Mouse (Mus musculus): ENCODE results near the gene Tacc2. TPM values are rescaled to one million over a fixed set of nuclear protein-coding genes. Genes with fewer than 3 reads are reported as not detected.
"Not testable (repeated sequence)": the region's sequence is repeated elsewhere in the genome, so short reads cannot be mapped to it uniquely, and the experiment has no call there.

Gene Tacc2
- polyA plus RNA-seq, 1 experiment from 2014 or later: 40.9 TPM

GRCm38 (mm10) chr7:130665358-130665757 lies 88.1 kb downstream of the Tacc2 start:
- Histone ChIP-seq H3K4me3 (no peak overlapping the region), H3K27ac (replicated peaks) (no peak overlapping the region), H3K4me1 (peaks cover 37% of the 10 kb centered on the region), H3K27me3 (ENCODE audit: low read depth, poor library complexity, severe bottlenecking) (no peaks in the 10 kb centered on the region), H3K36me3 (peaks cover 30% of the 10 kb centered on the region), H3K9me3 (replicated peaks) (peaks cover 8% of the 10 kb centered on the region; the same call in 1 of the 2 replicates)
- 96% methylated on average over 9 of the region's 9 CpGs for WGBS
- DNase-seq (ENCODE audit: low spot score): no peak

- H3K9me3 ChIP-seq (replicated peaks); H3K27ac ChIP-seq (replicated peaks); H3K27me3 ChIP-seq (ENCODE audit: low read depth, poor library complexity, severe bottlenecking); H3K4me3 ChIP-seq; DNase-seq (ENCODE audit: low spot score): not testable (repeated sequence)
- H3K4me1 ChIP-seq: peaks cover 39% of the 10 kb centered on the region
- 84% methylated on average over 1 of the region's 1 CpGs for WGBS
- H3K36me3 ChIP-seq: peaks cover 29% of the 10 kb centered on the region
Observed at GRCm38 (mm10) chr7:130668013-130668412, 90.8 kb downstream of the Tacc2 start.

- Histone ChIP-seq H3K4me1 (peaks cover 46% of the 10 kb centered on the region), H3K27me3 (ENCODE audit: low read depth, poor library complexity, severe bottlenecking) (no peaks in the 10 kb centered on the region), H3K27ac (replicated peaks) (peak overlapping the region; percentile 74), H3K9me3 (replicated peaks) (peaks cover 8% of the 10 kb centered on the region; the same call in 1 of the 2 replicates), H3K36me3 (peaks cover 21% of the 10 kb centered on the region), H3K4me3 (no peak overlapping the region)
- no peak for DNase-seq (ENCODE audit: low spot score)
- 78% methylated on average over 7 of the region's 7 CpGs for WGBS
Observed at GRCm38 (mm10) chr7:130668729-130669281, 91.6 kb downstream of the Tacc2 start.

- H3K4me3 ChIP-seq: no peak overlapping the region
- H3K9me3 ChIP-seq (replicated peaks): peaks cover 5% of the 10 kb centered on the region; the same call in 1 of the 2 replicates
- H3K4me1 ChIP-seq: peaks cover 51% of the 10 kb centered on the region
- 88% methylated on average over 8 of the region's 8 CpGs for WGBS
- no peak for DNase-seq (ENCODE audit: low spot score)
- H3K27me3 ChIP-seq (ENCODE audit: low read depth, poor library complexity, severe bottlenecking): no peaks in the 10 kb centered on the region
- peak overlapping the region; percentile 74 for H3K27ac ChIP-seq (replicated peaks)
- H3K36me3 ChIP-seq: peaks cover 16% of the 10 kb centered on the region
Observed at GRCm38 (mm10) chr7:130669370-130669881, 92.2 kb downstream of the Tacc2 start.

GRCm38 (mm10) chr7:130670358-130670757 lies 93.1 kb downstream of the Tacc2 start:
- Histone ChIP-seq H3K27me3 (ENCODE audit: low read depth, poor library complexity, severe bottlenecking) (no peaks in the 10 kb centered on the region), H3K9me3 (replicated peaks) (peaks cover 3% of the 10 kb centered on the region; the same call in 1 of the 2 replicates), H3K4me1 (peaks cover 54% of the 10 kb centered on the region), H3K27ac (replicated peaks) (peak overlapping the region; percentile 2), H3K36me3 (peaks cover 16% of the 10 kb centered on the region), H3K4me3 (no peak overlapping the region)
- 85% methylated on average over 4 of the region's 4 CpGs for WGBS
- no peak for DNase-seq (ENCODE audit: low spot score)

GRCm38 (mm10) chr7:130671301-130671700 lies 94.1 kb downstream of the Tacc2 start:
- no peaks in the 10 kb centered on the region for H3K9me3 ChIP-seq (replicated peaks)
- H3K4me3 ChIP-seq: no peak overlapping the region
- H3K27ac ChIP-seq (replicated peaks): peak overlapping the region; percentile 43; the same call in 1 of the 2 replicates
- H3K36me3 ChIP-seq: peaks cover 18% of the 10 kb centered on the region
- no peaks in the 10 kb centered on the region for H3K27me3 ChIP-seq (ENCODE audit: low read depth, poor library complexity, severe bottlenecking)
- DNase-seq (ENCODE audit: low spot score): no peak
- peaks cover 54% of the 10 kb centered on the region for H3K4me1 ChIP-seq
- WGBS: 67% methylated on average over 6 of the region's 6 CpGs

GRCm38 (mm10) chr7:130673169-130674033 lies 96.2 kb downstream of the Tacc2 start:
- H3K4me1 ChIP-seq: peaks cover 59% of the 10 kb centered on the region
- H3K36me3 ChIP-seq: peaks cover 31% of the 10 kb centered on the region
- no peak overlapping the region for H3K4me3 ChIP-seq
- no peaks in the 10 kb centered on the region for H3K27me3 ChIP-seq (ENCODE audit: low read depth, poor library complexity, severe bottlenecking)
- DNase-seq (ENCODE audit: low spot score): peak; percentile 55
- peak overlapping the region; percentile 65 for H3K27ac ChIP-seq (replicated peaks)
- no peaks in the 10 kb centered on the region for H3K9me3 ChIP-seq (replicated peaks)
- 68% methylated on average over 9 of the region's 9 CpGs for WGBS

GRCm38 (mm10) chr7:130674526-130674925 lies 97.3 kb downstream of the Tacc2 start:
- Histone ChIP-seq H3K4me1 (peaks cover 48% of the 10 kb centered on the region), H3K27ac (replicated peaks) (peak overlapping the region; percentile 47), H3K9me3 (replicated peaks) (no peaks in the 10 kb centered on the region), H3K36me3 (peaks cover 32% of the 10 kb centered on the region), H3K4me3 (no peak overlapping the region), H3K27me3 (ENCODE audit: low read depth, poor library complexity, severe bottlenecking) (no peaks in the 10 kb centered on the region)
- DNase-seq (ENCODE audit: low spot score): no peak
- WGBS: 79% methylated on average over 9 of the region's 9 CpGs

- 82% methylated on average over 11 of the region's 11 CpGs for WGBS
- Histone ChIP-seq H3K27ac (replicated peaks) (peak overlapping the region; percentile 74; the same call in 1 of the 2 replicates), H3K27me3 (ENCODE audit: low read depth, poor library complexity, severe bottlenecking) (no peaks in the 10 kb centered on the region), H3K9me3 (replicated peaks) (no peaks in the 10 kb centered on the region), H3K4me1 (peaks cover 25% of the 10 kb centered on the region), H3K4me3 (no peak overlapping the region), H3K36me3 (peaks cover 32% of the 10 kb centered on the region)
- no peak for DNase-seq (ENCODE audit: low spot score)
Observed at GRCm38 (mm10) chr7:130676885-130677540, 99.8 kb downstream of the Tacc2 start.

- 84% methylated on average over 12 of the region's 12 CpGs for WGBS
Observed at GRCm38 (mm10) chr7:130677541-130678274, 100.5 kb downstream of the Tacc2 start.

GRCm38 (mm10) chr7:130678414-130678813 lies 101.2 kb downstream of the Tacc2 start:
- peaks cover 20% of the 10 kb centered on the region for H3K4me1 ChIP-seq
- H3K27me3 ChIP-seq (ENCODE audit: low read depth, poor library complexity, severe bottlenecking): no peaks in the 10 kb centered on the region
- no peak overlapping the region for H3K4me3 ChIP-seq
- peaks cover 32% of the 10 kb centered on the region for H3K36me3 ChIP-seq
- no peak for DNase-seq (ENCODE audit: low spot score)
- H3K9me3 ChIP-seq (replicated peaks): no peaks in the 10 kb centered on the region
- 93% methylated on average over 6 of the region's 6 CpGs for whole genome bisulfite sequencing
- H3K27ac ChIP-seq (replicated peaks): peak overlapping the region; percentile 74

More at GRCm38 (mm10) chr7:130677541-130678274, 100.5 kb downstream of the Tacc2 start:
- DNase-seq (ENCODE audit: low spot score): no peak
- no peaks in the 10 kb centered on the region for H3K9me3 ChIP-seq (replicated peaks)
- no peak overlapping the region for H3K4me3 ChIP-seq
- H3K27ac ChIP-seq (replicated peaks): peak overlapping the region; percentile 74
- H3K36me3 ChIP-seq: peaks cover 32% of the 10 kb centered on the region
- no peaks in the 10 kb centered on the region for H3K27me3 ChIP-seq (ENCODE audit: low read depth, poor library complexity, severe bottlenecking)
- H3K4me1 ChIP-seq: peaks cover 25% of the 10 kb centered on the region

- Histone ChIP-seq H3K27me3 (ENCODE audit: low read depth, poor library complexity, severe bottlenecking) (no peaks in the 10 kb centered on the region), H3K27ac (replicated peaks) (no peak overlapping the region), H3K4me3 (no peak overlapping the region), H3K36me3 (peaks cover 9% of the 10 kb centered on the region), H3K4me1 (peaks cover 8% of the 10 kb centered on the region; the same call in 1 of the 2 replicates), H3K9me3 (replicated peaks) (no peaks in the 10 kb centered on the region)
- DNase-seq (ENCODE audit: low spot score): no peak
- WGBS: 90% methylated on average over 4 of the region's 4 CpGs
Observed at GRCm38 (mm10) chr7:130681798-130682197, 104.6 kb downstream of the Tacc2 start.
